Mouse (Mus musculus) forebrain, embryonic 16.5 days (tissue): ENCODE results near the gene Clec2d. TPM values are rescaled to one million over a fixed set of nuclear protein-coding genes. Genes with fewer than 3 reads are reported as not detected.
"Not testable (repeated sequence)": the region's sequence is repeated elsewhere in the genome, so short reads cannot be mapped to it uniquely, and the experiment has no call there.

Experiments used
- ATAC-seq: fragments of 200-750 bp; cut with Nextera tagmentation; 2 replicates; pipeline ENCODE4 v1.8.0; 2017; ENCODE audit warnings: mild to moderate bottlenecking, moderate library complexity
- H3K27ac ChIP-seq: fragments of 300-500 bp; sonication (generic); 2 replicates; pipeline ENCODE4 v1.5.1; 2014; ENCODE audit warnings: low read length, control low read depth
- H3K27me3 ChIP-seq: fragments of 300-500 bp; sonication (generic); replicated peaks from 2 replicates; pipeline ENCODE4 v1.6.1; 2014; ENCODE audit warnings: low read length; ENCODE audit not compliant: control insufficient read depth, insufficient read depth
- H3K36me3 ChIP-seq: fragments of 300-500 bp; sonication (generic); 2 replicates; pipeline ENCODE4 v1.6.1; 2014; ENCODE audit not compliant: control insufficient read depth, insufficient read depth
- H3K4me1 ChIP-seq: fragments of 300-500 bp; sonication (generic); replicated peaks from 2 replicates; pipeline ENCODE4 v1.6.1; 2014; ENCODE audit warnings: low read length; ENCODE audit not compliant: control insufficient read depth, insufficient read depth
- H3K4me2 ChIP-seq: fragments of 300-500 bp; sonication (generic); 2 replicates; pipeline ENCODE4 v1.6.1; 2014; ENCODE audit warnings: mild to moderate bottlenecking, low read length, control low read depth
- H3K4me3 ChIP-seq: fragments of 300-500 bp; sonication (generic); replicated peaks from 2 replicates; pipeline ENCODE4 v1.5.1; 2014; ENCODE audit warnings: mild to moderate bottlenecking, low read length, control low read depth
- H3K9ac ChIP-seq: fragments of 300-500 bp; sonication (generic); replicated peaks from 2 replicates; pipeline ENCODE4 v1.6.1; 2014; ENCODE audit warnings: low read depth, low read length, control low read depth
- H3K9me3 ChIP-seq: fragments of 300-500 bp; sonication (generic); 2 replicates; pipeline ENCODE4 v1.6.1; 2016; ENCODE audit warnings: low read length; ENCODE audit not compliant: control insufficient read depth
- WGBS: fragments of 180-500 bp; shearing (Covaris S2); extraction: QIAGEN DNeasy Blood & Tissue Kit; methylation state at CpG from one replicate; pipeline ENCODE4 v1.1.7; 2014; 5-methylcytosine and 5-hydroxymethylcytosine counted together
- polyA plus RNA-seq: library from polyadenylated mRNA; unstranded; fragments of >200 nt; fragmentation: Nextera tagmentation; extraction: Ambion mirVana; gene quantifications from 2 replicates; pipeline ENCODE4 v1.2.1, GENCODE M21; 2015

The Clec2d gene
- polyA plus RNA-seq, 1 experiment from 2014 or later: 0.18 TPM

DNA sequence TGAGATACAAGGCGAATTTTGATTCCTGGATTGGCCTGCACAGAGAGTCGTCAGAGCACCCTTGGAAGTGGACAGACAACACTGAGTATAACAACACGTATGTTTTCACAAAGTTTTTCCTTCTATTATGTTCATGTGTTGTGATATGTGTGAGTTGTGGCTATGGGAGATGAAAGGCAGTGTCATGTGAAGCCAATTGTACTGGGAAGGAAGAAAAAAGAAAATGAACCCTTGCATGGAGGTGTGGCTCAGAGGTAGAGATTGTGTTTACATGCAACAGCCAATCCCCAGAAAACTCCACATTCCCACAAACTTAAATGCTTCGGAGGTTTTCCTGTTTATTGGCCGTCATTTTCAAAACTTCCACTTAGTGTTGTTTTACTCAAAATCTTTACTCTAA is 4.4 kb downstream of the Clec2d start:
- no peak overlapping the region for H3K4me2 ChIP-seq
- H3K9ac ChIP-seq: no peak overlapping the region
- ATAC-seq: no peak
- H3K27ac ChIP-seq: no peak overlapping the region
- WGBS: 83% methylated on average over 5 of the region's 5 CpGs
- H3K36me3 ChIP-seq: no peaks in the 10 kb centered on the region
- no peaks in the 10 kb centered on the region for H3K9me3 ChIP-seq
- 0 out of 2 replicates have a peak, but pooled peaks cover 4% of the 10 kb centered on the region for H3K4me1 ChIP-seq
- H3K27me3 ChIP-seq: no peaks in the 10 kb centered on the region
- no peak overlapping the region for H3K4me3 ChIP-seq

DNA sequence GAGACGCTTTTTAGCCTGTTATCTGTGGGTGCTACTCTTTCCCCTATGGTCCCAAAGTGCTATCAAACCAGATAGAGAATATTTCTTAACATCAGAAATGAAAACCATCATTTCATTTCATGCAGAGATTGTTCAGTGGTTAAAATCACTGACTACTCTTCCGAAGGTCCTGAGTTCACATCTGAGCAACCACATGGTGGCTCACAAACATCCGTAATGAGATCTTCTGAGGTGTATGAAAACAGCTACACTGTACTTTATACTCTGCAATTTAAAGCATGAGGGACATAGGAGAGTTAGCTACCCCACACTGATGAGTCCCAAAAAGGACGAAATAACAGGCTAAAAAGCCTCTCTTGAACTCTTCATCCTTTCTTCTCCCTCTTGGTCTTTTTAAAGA is 5.6 kb downstream of the Clec2d start:
- WGBS: 84% methylated on average over 4 of the region's 4 CpGs
- Histone ChIP-seq H3K36me3 (no peaks in the 10 kb centered on the region), H3K27me3 (no peaks in the 10 kb centered on the region), H3K27ac (no peak overlapping the region), H3K9ac (no peak overlapping the region), H3K4me3 (no peak overlapping the region), H3K4me1 (no peaks in the 10 kb centered on the region), H3K4me2 (no peak overlapping the region), H3K9me3 (no peaks in the 10 kb centered on the region)
- ATAC-seq: no peak

GRCm38 (mm10) chr6:129186457-129187199 is 6.2 kb downstream of the Clec2d start:
- Histone ChIP-seq H3K4me3 (no peak overlapping the region), H3K9me3 (no peaks in the 10 kb centered on the region), H3K36me3 (no peaks in the 10 kb centered on the region), H3K27me3 (no peaks in the 10 kb centered on the region), H3K4me1 (no peaks in the 10 kb centered on the region), H3K9ac (no peak overlapping the region), H3K4me2 (no peak overlapping the region), H3K27ac (no peak overlapping the region)
- ATAC-seq: no peak
- WGBS: 92% methylated on average over 5 of the region's 5 CpGs

- H3K9me3 ChIP-seq: no peaks in the 10 kb centered on the region
- H3K9ac ChIP-seq: no peak overlapping the region
- no peaks in the 10 kb centered on the region for H3K4me1 ChIP-seq
- H3K27ac ChIP-seq: no peak overlapping the region
- no peak overlapping the region for H3K4me3 ChIP-seq
- no peaks in the 10 kb centered on the region for H3K27me3 ChIP-seq
- no peak overlapping the region for H3K4me2 ChIP-seq
- no peaks in the 10 kb centered on the region for H3K36me3 ChIP-seq
- ATAC-seq: no peak
Measured at GRCm38 (mm10) chr6:129187200-129187651, 6.8 kb downstream of the Clec2d start.

GRCm38 (mm10) chr6:129187816-129188215 is 7.4 kb downstream of the Clec2d start:
- H3K4me3 ChIP-seq, H3K27ac ChIP-seq, ATAC-seq, H3K9me3 ChIP-seq, H3K36me3 ChIP-seq, H3K27me3 ChIP-seq, H3K4me2 ChIP-seq, H3K9ac ChIP-seq, H3K4me1 ChIP-seq: not testable (repeated sequence)
- WGBS: 97% methylated on average over 3 of the region's 3 CpGs

DNA sequence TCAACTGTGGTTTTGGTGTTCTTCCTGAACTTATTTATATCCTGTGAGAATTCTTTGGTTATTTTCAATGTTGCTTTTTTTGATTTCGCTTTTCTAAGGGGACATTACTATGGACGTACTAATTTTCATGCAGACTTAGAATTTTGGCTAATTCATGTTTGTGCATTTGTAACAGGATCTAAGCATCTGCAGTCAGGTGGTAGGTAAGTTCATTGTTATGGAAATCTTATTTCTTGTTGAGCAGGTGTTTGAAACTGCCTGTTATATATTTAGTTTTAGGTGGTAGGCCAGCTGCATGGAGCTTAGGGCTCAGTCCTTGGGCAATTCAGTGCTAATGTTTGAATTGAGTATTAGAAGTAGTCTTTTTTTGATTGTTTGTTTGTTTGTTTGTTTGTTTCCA is 13.0 kb downstream of the Clec2d start:
- no peak for ATAC-seq
- Histone ChIP-seq H3K36me3 (no peaks in the 10 kb centered on the region), H3K4me1 (no peaks in the 10 kb centered on the region), H3K9me3 (no peaks in the 10 kb centered on the region), H3K9ac (no peak overlapping the region), H3K27ac (no peak overlapping the region), H3K27me3 (no peaks in the 10 kb centered on the region), H3K4me3 (no peak overlapping the region), H3K4me2 (no peak overlapping the region)
- 91% methylated on average over 2 of the region's 2 CpGs for WGBS

- H3K36me3 ChIP-seq, ATAC-seq, H3K4me3 ChIP-seq, H3K9me3 ChIP-seq, H3K27ac ChIP-seq, H3K4me2 ChIP-seq, H3K9ac ChIP-seq, H3K27me3 ChIP-seq, H3K4me1 ChIP-seq: not testable (repeated sequence)
Measured at GRCm38 (mm10) chr6:129200066-129200465, 19.7 kb downstream of the Clec2d start.

DNA sequence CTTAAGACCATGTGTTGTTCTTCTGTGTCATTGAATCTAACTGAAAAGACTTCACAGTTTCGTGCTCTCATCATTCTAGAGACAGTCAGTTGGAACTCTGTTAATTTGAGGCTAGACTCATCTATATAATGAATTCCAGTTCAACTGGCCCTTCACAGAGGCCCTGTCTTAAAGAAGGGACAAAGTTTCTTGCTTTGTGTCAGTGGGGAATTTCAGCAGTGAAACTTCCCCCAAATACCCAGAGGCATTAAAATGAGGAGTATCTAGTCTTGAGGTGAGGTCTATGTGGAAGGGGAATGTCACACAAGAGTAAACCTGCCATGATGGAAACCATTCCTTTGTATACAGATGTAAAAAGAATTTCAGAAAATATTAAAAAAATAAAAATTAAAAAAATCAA is 21.9 kb downstream of the Clec2d start:
- H3K4me1 ChIP-seq: no peaks in the 10 kb centered on the region
- H3K9ac ChIP-seq: no peak overlapping the region
- H3K4me3 ChIP-seq: no peak overlapping the region
- no peak overlapping the region for H3K27ac ChIP-seq
- no peak for ATAC-seq
- H3K36me3 ChIP-seq: no peaks in the 10 kb centered on the region
- H3K4me2 ChIP-seq: no peak overlapping the region
- WGBS: 86% methylated on average over 1 of the region's 1 CpGs
- no peaks in the 10 kb centered on the region for H3K27me3 ChIP-seq
- H3K9me3 ChIP-seq: no peaks in the 10 kb centered on the region

DNA sequence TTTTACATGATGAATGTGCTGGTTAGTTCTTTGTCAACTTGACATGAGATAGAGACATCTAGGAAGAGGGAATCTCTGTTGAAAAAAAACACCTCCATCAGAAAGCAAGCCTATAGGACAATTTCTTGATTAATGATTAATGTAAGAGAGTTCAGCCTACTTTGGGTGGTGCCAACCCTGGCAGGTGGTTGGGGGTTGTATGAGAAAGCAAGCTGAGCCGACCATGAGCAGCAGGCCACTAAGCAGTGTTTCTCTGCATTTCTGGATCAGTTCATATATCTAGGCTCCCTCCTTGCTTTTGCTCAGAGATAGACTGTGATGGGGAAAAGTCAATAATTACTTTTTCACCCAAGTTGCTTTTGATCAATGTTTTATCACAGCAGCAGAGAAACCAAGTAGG is 23.9 kb downstream of the Clec2d start:
- WGBS: 79% methylated on average over 1 of the region's 1 CpGs
- H3K27ac ChIP-seq: no peak overlapping the region

GRCm38 (mm10) chr6:129204838-129205237 is 24.4 kb downstream of the Clec2d start:
- H3K4me1 ChIP-seq: no peaks in the 10 kb centered on the region
- H3K4me2 ChIP-seq: no peak overlapping the region
- no peak overlapping the region for H3K27ac ChIP-seq
- no peak for ATAC-seq
- H3K9me3 ChIP-seq: no peaks in the 10 kb centered on the region
- no peaks in the 10 kb centered on the region for H3K27me3 ChIP-seq
- 87% methylated on average over 3 of the region's 3 CpGs for WGBS
- H3K9ac ChIP-seq: no peak overlapping the region
- H3K36me3 ChIP-seq: no peaks in the 10 kb centered on the region
- no peak overlapping the region for H3K4me3 ChIP-seq

More for the DNA sequence above, 23.9 kb downstream of the Clec2d start:
- Histone ChIP-seq H3K36me3 (no peaks in the 10 kb centered on the region), H3K4me1 (no peaks in the 10 kb centered on the region), H3K4me3 (no peak overlapping the region), H3K9ac (no peak overlapping the region), H3K9me3 (no peaks in the 10 kb centered on the region), H3K4me2 (no peak overlapping the region), H3K27me3 (no peaks in the 10 kb centered on the region)
- ATAC-seq: no peak
